Mouse (Mus musculus) erythroblast, embryonic 14.5 days (primary cell): ENCODE measurements around the gene Smg6. TPM values are rescaled to one million over a fixed set of nuclear protein-coding genes. Genes with fewer than 3 reads are reported as not detected.

ENCODE experiments used
- H3K27me3 ChIP-seq: 2 replicates; pipeline ENCODE4 v1.6.1; 2012; ENCODE audit warnings: inconsistent platforms; ENCODE audit not compliant: control insufficient read depth
- H3K36me3 ChIP-seq: 2 replicates; pipeline ENCODE4 v1.6.1; 2012; ENCODE audit warnings: mild to moderate bottlenecking, inconsistent platforms; ENCODE audit not compliant: control insufficient read depth
- H3K4me1 ChIP-seq: 2 replicates; pipeline ENCODE4 v1.6.1; 2012; ENCODE audit warnings: inconsistent platforms; ENCODE audit not compliant: control insufficient read depth
- H3K4me3 ChIP-seq: replicated peaks from 2 replicates; pipeline ENCODE3; 2012; ENCODE audit warnings: moderate library complexity, mild to moderate bottlenecking, inconsistent platforms
- H3K9me3 ChIP-seq: 2 replicates; pipeline ENCODE4 v1.6.1; 2012; ENCODE audit warnings: low read length, inconsistent platforms, mixed read lengths; ENCODE audit not compliant: control insufficient read depth
- GATA1 ChIP-seq: IDR thresholded peaks from 2 replicates; pipeline ENCODE4 v1.6.1; 2012; ENCODE audit warnings: low read length, inconsistent platforms, mixed read lengths
- TAL1 ChIP-seq: IDR thresholded peaks from 3 replicates; pipeline ENCODE4 v1.6.1; 2012; ENCODE audit warnings: low read length, inconsistent platforms, mixed read lengths
- polyA plus RNA-seq: library from polyadenylated mRNA; stranded (reverse); fragments of >175 nt; gene quantifications from 2 replicates; pipeline ENCODE4 v1.2.3, GENCODE M21; 2012

The Smg6 gene
- polyA plus RNA-seq, 1 experiment = 3.1 TPM

DNA sequence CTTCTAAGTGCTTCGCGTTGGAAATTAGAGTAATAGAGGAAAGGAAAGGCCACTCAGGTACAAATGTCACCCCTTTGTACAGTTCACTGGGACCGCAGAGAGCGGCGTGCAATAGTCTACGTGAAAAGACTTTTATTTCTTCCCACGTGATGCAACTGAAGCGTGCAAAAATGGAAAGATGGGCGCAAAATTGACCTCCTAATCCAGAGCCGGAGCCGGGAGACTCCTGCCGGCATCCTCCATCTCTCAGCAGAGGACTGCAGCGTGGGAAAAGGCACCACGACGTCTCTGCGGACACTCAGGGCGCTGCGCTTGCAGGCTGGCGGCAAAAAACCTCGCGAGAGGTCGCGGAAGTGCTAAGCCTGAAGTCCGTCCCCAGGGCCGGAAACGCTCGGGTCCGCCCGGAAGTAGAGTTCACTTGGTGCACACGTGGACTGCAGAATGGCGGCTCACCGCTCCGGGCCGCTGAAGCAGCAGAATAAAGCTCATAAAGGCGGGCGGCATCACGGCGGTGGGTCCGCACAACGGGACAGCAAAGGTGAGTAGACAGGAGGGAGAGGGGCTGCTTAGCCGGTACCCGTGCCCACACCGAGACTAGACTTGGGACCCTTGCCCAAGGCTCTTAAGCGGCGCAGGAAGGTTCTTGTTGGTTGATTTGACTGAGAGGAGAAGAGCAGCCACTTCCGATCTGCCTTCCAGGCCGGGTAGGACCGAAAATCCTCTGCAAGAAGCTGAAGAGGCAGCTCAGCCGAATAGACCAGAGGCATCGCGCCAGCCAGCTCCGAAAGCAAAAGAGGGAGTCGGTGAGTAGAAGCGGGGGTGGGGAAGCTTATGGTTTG lies 27.7 kb upstream of the Smg6 start, which contains the start of gene Tsr1:
TSS of gene Tsr1 (plus strand) at position 394 of the 839 bp plus-strand sequence.
- TF ChIP-seq TAL1 (no peak), GATA1 (no peak)
- H3K4me3 ChIP-seq = peak within 1 kb of the TSS; percentile 91
- H3K9me3 ChIP-seq = no peaks in the 10 kb centered on the region
- no peaks in the 10 kb centered on the region for H3K27me3 ChIP-seq
- peaks cover 36% of the 10 kb centered on the region for H3K36me3 ChIP-seq
- peaks cover 47% of the 10 kb centered on the region for H3K4me1 ChIP-seq

DNA sequence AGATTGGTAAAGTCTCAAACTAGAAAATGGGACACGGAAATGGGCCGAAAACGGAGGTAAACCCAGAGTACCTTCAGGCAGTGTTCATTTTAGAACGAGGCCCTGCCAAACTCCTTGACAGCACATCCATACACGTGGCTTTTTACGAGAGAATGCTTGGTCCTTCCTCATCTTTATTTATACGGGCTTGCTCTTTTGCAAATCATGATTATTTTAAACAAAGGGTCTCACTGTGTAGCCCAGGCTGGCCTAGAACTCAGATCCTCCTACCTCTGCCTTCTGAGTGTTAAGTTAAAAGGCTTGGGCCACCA lies 27.2 kb upstream of the Smg6 start:
- Histone ChIP-seq H3K36me3 (peaks cover 42% of the 10 kb centered on the region), H3K4me1 (peaks cover 47% of the 10 kb centered on the region), H3K4me3 (peak overlapping the region; percentile 91), H3K27me3 (no peaks in the 10 kb centered on the region), H3K9me3 (no peaks in the 10 kb centered on the region)
- no peak for TF ChIP-seq GATA1
- no peak for TF ChIP-seq TAL1

DNA sequence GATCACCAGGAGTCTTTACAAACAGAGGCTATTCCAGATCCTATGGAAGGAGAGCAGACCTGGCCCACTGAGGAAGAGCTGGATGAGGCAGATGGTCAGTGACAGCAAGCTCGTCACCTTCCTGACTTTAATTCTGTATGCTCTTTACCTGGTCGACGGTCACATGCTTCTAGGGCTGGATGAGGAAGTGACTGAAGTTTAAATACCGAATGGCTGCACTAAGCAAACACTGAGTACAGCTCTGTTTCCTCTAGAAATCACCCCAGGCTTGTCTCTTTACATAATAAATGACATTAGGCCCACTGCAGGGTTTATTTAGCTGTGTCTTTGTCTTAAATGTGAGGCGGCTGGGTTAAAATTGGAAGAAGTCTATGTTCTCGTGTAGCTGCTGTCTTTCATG lies 24.1 kb upstream of the Smg6 start:
- Histone ChIP-seq H3K4me3 (no peak overlapping the region), H3K4me1 (peaks cover 40% of the 10 kb centered on the region), H3K9me3 (no peaks in the 10 kb centered on the region), H3K36me3 (peaks cover 72% of the 10 kb centered on the region), H3K27me3 (no peaks in the 10 kb centered on the region)
- TF ChIP-seq GATA1 = no peak
- no peak for TF ChIP-seq TAL1

DNA sequence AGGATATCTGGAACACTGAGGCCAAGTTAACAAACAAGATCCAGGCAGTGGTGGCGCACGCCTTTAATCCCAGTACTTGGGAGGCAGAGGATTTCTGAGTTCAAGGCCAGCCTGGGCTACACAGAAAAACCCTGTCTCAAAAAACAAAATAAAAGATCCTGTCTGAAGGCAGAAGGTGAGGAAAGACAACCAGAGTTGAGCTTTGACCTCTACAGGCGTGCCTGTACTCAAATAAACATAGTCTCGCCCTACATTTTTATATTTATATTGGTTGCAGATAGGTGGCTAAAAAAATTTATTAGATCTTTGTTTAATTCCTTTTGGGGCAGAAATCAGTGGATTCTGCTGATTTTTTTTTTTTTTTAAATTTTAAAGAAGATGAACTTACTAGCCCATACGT lies 23.2 kb upstream of the Smg6 start:
- peaks cover 81% of the 10 kb centered on the region for H3K36me3 ChIP-seq
- peaks cover 33% of the 10 kb centered on the region for H3K4me1 ChIP-seq
- TF ChIP-seq TAL1 (no peak), GATA1 (no peak)
- no peaks in the 10 kb centered on the region for H3K9me3 ChIP-seq
- H3K4me3 ChIP-seq = no peak overlapping the region
- H3K27me3 ChIP-seq = no peaks in the 10 kb centered on the region

DNA sequence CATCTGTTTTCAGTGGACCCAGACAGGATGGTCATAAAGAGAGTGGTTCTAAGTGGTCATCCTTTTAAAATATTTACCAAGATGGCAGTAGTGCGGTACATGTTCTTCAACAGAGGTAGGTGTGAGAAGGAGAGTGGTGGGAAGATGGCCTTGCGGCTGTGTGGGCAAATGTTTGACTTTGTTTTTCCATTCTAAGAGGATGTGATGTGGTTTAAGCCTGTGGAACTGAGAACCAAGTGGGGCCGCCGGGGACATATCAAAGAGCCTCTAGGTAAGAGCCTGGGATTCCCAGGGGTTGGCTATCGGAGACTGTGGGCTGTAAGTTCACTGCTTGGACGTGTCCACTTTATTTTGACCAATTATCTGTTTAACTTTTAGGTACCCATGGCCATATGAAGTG lies 17.8 kb upstream of the Smg6 start:
- Histone ChIP-seq H3K4me1 (peaks cover 4% of the 10 kb centered on the region), H3K36me3 (peaks cover 77% of the 10 kb centered on the region), H3K9me3 (no peaks in the 10 kb centered on the region), H3K4me3 (no peak overlapping the region), H3K27me3 (no peaks in the 10 kb centered on the region)
- TF ChIP-seq GATA1 (no peak), TAL1 (no peak)

DNA sequence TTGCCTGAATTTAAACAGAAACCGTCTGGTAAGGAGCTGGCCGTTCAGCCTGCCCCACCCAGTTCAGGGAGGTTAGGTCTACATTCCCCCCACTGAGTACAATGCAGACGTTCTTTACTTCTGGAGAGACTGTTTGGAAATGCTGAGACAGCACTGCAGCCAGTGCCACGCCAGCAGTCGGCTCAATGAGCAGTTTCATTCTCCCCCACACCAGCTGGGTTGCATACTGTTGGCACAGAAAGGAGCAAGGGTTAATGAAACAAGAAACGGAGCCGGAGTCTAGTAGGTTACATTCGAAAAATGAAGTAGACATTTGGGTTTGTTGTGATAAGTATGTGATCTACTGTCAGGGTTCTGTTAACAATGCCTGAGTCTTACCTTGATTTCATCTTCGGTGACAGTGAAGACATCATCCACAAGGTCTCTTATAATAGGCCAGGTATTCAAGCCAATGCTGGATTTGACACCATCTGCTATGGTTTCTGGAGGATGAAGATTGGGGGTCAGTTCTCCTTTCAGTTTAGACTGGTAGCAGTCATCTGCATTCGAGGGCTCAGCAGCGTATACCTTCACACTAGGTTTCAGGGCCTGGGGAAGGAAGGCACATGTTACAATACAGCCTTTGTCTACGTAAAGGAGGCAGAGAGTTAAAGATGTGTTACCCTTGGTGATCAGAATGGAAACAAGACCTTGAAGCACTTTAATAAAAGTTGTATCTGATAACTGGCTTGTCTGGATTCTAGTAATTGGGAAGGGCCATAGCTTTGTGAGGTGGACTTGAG lies 16.8 kb upstream of the Smg6 start:
- Histone ChIP-seq H3K9me3 (no peaks in the 10 kb centered on the region), H3K4me1 (peaks cover 4% of the 10 kb centered on the region), H3K27me3 (no peaks in the 10 kb centered on the region), H3K4me3 (no peak overlapping the region), H3K36me3 (peaks cover 67% of the 10 kb centered on the region)
- TF ChIP-seq GATA1 (no peak), TAL1 (no peak)

DNA sequence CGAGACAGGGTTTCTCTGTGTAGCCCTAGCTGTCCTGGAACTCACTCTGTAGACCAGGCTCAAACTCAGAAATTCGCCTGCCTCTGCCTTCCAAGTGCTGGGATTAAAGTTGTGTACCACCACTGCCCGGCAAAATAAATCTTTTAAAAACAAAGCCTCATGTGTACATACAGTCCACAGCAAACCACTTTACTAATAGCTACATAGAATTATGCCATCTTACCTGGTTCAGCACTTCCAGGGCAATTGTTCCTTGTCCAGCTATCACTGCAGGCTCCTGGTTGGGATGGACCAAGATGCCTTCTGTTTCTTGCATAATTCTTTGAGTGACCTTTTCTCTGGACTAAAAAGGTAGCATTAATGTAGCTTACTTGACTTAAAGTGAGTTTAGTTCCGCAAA lies 15.6 kb upstream of the Smg6 start:
- H3K36me3 ChIP-seq = peaks cover 55% of the 10 kb centered on the region
- H3K4me3 ChIP-seq = no peak overlapping the region
- no peaks in the 10 kb centered on the region for H3K27me3 ChIP-seq
- H3K4me1 ChIP-seq = peaks cover 4% of the 10 kb centered on the region
- no peaks in the 10 kb centered on the region for H3K9me3 ChIP-seq
- no peak for TF ChIP-seq GATA1
- TF ChIP-seq TAL1 = no peak

DNA sequence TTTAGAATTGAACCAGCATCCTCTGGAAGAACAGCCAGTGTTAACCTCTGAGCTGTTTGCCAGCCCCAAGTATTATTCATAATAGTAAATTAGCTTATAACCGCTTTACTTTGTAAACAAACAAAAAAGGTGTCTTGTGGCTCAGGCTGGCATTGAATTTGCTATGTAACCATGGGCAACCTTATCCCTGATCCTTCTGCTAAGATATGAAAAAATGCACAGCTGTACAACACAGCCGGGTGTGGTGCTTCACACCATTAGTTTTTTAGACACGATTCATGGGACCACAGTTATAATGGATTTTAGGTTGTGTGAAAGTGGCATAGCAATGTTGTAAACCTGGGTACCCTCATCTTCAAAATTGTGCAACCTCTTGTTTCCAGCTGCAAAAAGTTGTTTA lies 13.1 kb upstream of the Smg6 start:
- peaks cover 4% of the 10 kb centered on the region for H3K4me1 ChIP-seq
- H3K9me3 ChIP-seq = no peaks in the 10 kb centered on the region
- H3K27me3 ChIP-seq = no peaks in the 10 kb centered on the region
- H3K36me3 ChIP-seq = peaks cover 30% of the 10 kb centered on the region
- TF ChIP-seq GATA1 = no peak
- TF ChIP-seq TAL1 = no peak
- H3K4me3 ChIP-seq = no peak overlapping the region

DNA sequence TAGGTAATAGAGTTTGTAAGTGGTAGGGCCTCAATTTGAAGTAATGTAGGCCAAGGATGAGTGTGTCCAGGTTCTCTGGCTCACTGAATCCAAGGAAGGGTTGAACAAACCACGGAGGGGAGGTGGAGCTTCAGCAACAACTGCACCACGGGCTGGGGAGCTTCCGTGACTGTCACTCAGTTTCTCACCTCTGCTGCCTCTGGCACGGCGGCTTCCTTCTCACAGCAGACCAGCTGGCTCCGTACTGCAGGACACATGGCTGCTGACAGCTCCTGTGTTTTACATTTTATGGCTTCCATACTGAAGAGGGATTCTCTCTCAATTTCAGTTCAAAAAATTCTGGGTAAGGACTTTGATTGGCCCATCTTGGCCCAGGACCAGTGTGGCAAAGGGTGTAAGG lies 6.4 kb upstream of the Smg6 start:
- Histone ChIP-seq H3K27me3 (no peaks in the 10 kb centered on the region), H3K9me3 (no peaks in the 10 kb centered on the region), H3K36me3 (peaks cover 22% of the 10 kb centered on the region), H3K4me3 (no peak overlapping the region), H3K4me1 (peaks cover 5% of the 10 kb centered on the region)
- no peak for TF ChIP-seq GATA1
